Mouse (Mus musculus) right cerebral cortex, postnatal 36 days (tissue): Measurements from ENCODE around the gene Cdc42.

Experiments
- DNase-seq, 2 experiments: peaks; one replicate each; pipeline ENCODE4 v3.0.0; 2022; ENCODE audit warnings: low spot score in 2 of 2, mixed read lengths in 1 of 2

The Cdc42 gene

GRCm38 (mm10) chr4:137371596-137372523 lies 14.3 kb upstream of the Cdc42 start:
- DNase-seq = no peak

- peak in 1 of 2 experiments; percentile 44 for DNase-seq
Observed at GRCm38 (mm10) chr4:137369954-137370750, 12.6 kb upstream of the Cdc42 start.

GRCm38 (mm10) chr4:137368198-137368597 lies 10.7 kb upstream of the Cdc42 start:
- DNase-seq = no peak

- DNase-seq = no peak
Observed at GRCm38 (mm10) chr4:137367275-137368088, 10.0 kb upstream of the Cdc42 start.

GRCm38 (mm10) chr4:137366097-137366496 lies 8.6 kb upstream of the Cdc42 start:
- no peak for DNase-seq

- no peak for DNase-seq
Observed at GRCm38 (mm10) chr4:137365356-137366062, 8.0 kb upstream of the Cdc42 start.

- no peak for DNase-seq
Observed at GRCm38 (mm10) chr4:137364826-137365225, 7.3 kb upstream of the Cdc42 start.

- no peak for DNase-seq
Observed at GRCm38 (mm10) chr4:137360996-137361395, 3.5 kb upstream of the Cdc42 start.

- DNase-seq = no peak
Observed at GRCm38 (mm10) chr4:137358291-137359002, 927 bp upstream of the Cdc42 start.

- DNase-seq = peak in 1 of 2 experiments; percentile 30
Observed at GRCm38 (mm10) chr4:137356674-137357510, 628 bp downstream of the Cdc42 start.

GRCm38 (mm10) chr4:137350627-137351026 lies 6.9 kb downstream of the Cdc42 start:
- DNase-seq = no peak

- DNase-seq = no peak
Observed at GRCm38 (mm10) chr4:137345790-137346189, 11.7 kb downstream of the Cdc42 start.

- DNase-seq = no peak
Observed at GRCm38 (mm10) chr4:137345112-137345511, 12.4 kb downstream of the Cdc42 start.

GRCm38 (mm10) chr4:137342816-137343215 lies 14.7 kb downstream of the Cdc42 start:
- no peak for DNase-seq

- DNase-seq = no peak
Observed at GRCm38 (mm10) chr4:137339415-137339814, 18.1 kb downstream of the Cdc42 start.

GRCm38 (mm10) chr4:137336468-137336867 lies 21.1 kb downstream of the Cdc42 start:
- no peak for DNase-seq

- no peak for DNase-seq
Observed at GRCm38 (mm10) chr4:137332051-137332450, 25.5 kb downstream of the Cdc42 start.

GRCm38 (mm10) chr4:137326494-137326893 lies 31.0 kb downstream of the Cdc42 start:
- DNase-seq = no peak

GRCm38 (mm10) chr4:137324926-137325325 lies 32.6 kb downstream of the Cdc42 start:
- no peak for DNase-seq
